In genomic region chr3:95284062-95284461, GRCm38 (mm10) we compare ENCODE assay signal across 8 mouse cellular contexts. TPM values are rescaled to one million over a fixed set of nuclear protein-coding genes. Genes with fewer than 3 reads are reported as not detected.
DNase-seq lines count a peak whose midpoint lies in the region; ATAC-seq and TF ChIP-seq lines count a peak whose summit lies in the region.

No protein-coding gene starts in this region.

- H3K9me3 ChIP-seq in neural tube, embryonic 11.5 days (ENCODE audit: control insufficient read depth, low read length), result no peaks in the 10 kb centered on the region
- no peaks in the 10 kb centered on the region for H3K9me3 ChIP-seq in liver, embryonic 13.5 days (replicated peaks)

- peaks cover 2% of the 10 kb centered on the region; the same call in 1 of the 2 replicates for H3K36me3 ChIP-seq in neural tube, embryonic 11.5 days (ENCODE audit: control insufficient read depth, insufficient read depth, low read length)
- peaks cover 18% of the 10 kb centered on the region for H3K36me3 ChIP-seq in liver, embryonic 13.5 days

- peak overlapping the region; percentile 84 for H3K4me3 ChIP-seq in cerebellum, adult 2 months (replicated peaks; ENCODE audit: insufficient read depth, low read depth, low read length)
- peak overlapping the region; percentile 65 for H3K4me3 ChIP-seq in neural tube, embryonic 11.5 days (ENCODE audit: low read depth, low read length)
- H3K4me3 ChIP-seq in liver, embryonic 13.5 days (replicated peaks), result peak overlapping the region; percentile 82

- DNase-seq in cerebellum, adult 2 months, result no peak
- no peak for DNase-seq in neural tube, embryonic 11.5 days (ENCODE audit: low spot score)
- DNase-seq in neural tube, embryonic 10.5 days (ENCODE audit: extremely low spot score, low spot score), result no peak
- DNase-seq in liver, embryonic 13.5 days, result no peak
- no peak for DNase-seq in embryo, embryonic 9.5 days (ENCODE audit: extremely low spot score)
- no peak for DNase-seq in spleen, postnatal 14 days (ENCODE audit: low spot score in 2 of 2)
- no peak for DNase-seq in thymus, postnatal 25 days

- 3% methylated on average over 1 of the region's 1 CpGs for WGBS in cerebellum, adult 2 months
- 27% methylated on average over 1 of the region's 1 CpGs for WGBS in neural tube, embryonic 11.5 days
- 35% methylated on average over 1 of the region's 1 CpGs for WGBS in liver, embryonic 13.5 days (ENCODE audit: insufficient replicate concordance)

- peaks cover 11% of the 10 kb centered on the region for H3K4me1 ChIP-seq in cerebellum, adult 2 months (ENCODE audit: control insufficient read depth, insufficient read depth, low read length)
- H3K4me1 ChIP-seq in neural tube, embryonic 11.5 days (ENCODE audit: control insufficient read depth, insufficient read depth, low read length), result 0 out of 2 replicates have a peak, but pooled peaks cover 5% of the 10 kb centered on the region
- H3K4me1 ChIP-seq in liver, embryonic 13.5 days (replicated peaks), result peaks cover 57% of the 10 kb centered on the region

- ATAC-seq in cerebellum, adult (ENCODE audit: insufficient number of reproducible peaks, low FRiP score, low TSS enrichment), result no peak
- ATAC-seq in neural tube, embryonic 11.5 days (ENCODE audit: insufficient read depth, low FRiP score, low TSS enrichment), result no peak
- ATAC-seq in liver, embryonic 13.5 days (ENCODE audit: low read depth), result no peak

- no peak for TF ChIP-seq POLR2A in cerebellum, adult 2 months (IDR thresholded peaks at IDR 0.05; ENCODE audit: borderline replicate concordance, insufficient read depth, low read length)

- no peaks in the 10 kb centered on the region for H3K27me3 ChIP-seq in cerebellum, adult 2 months (ENCODE audit: control insufficient read depth, insufficient read depth, low read length)
- H3K27me3 ChIP-seq in neural tube, embryonic 11.5 days (ENCODE audit: control insufficient read depth, insufficient read depth, low read length), result no peaks in the 10 kb centered on the region
- no peaks in the 10 kb centered on the region for H3K27me3 ChIP-seq in liver, embryonic 13.5 days

- TF ChIP-seq CTCF in cerebellum, adult 2 months (IDR thresholded peaks at IDR 0.05; ENCODE audit: borderline replicate concordance, insufficient read depth, low read depth, low read length), result no peak

- peak overlapping the region; percentile 74 for H3K4me2 ChIP-seq in neural tube, embryonic 11.5 days (ENCODE audit: low read depth)
- peak overlapping the region; percentile 79 for H3K4me2 ChIP-seq in liver, embryonic 13.5 days

- peak overlapping the region; percentile 71 for H3K9ac ChIP-seq in neural tube, embryonic 11.5 days (ENCODE audit: low read length)
- peak overlapping the region; percentile 89 for H3K9ac ChIP-seq in liver, embryonic 13.5 days

- peak overlapping the region; percentile 83 for H3K27ac ChIP-seq in cerebellum, adult 2 months (ENCODE audit: insufficient read depth, low read length)
- H3K27ac ChIP-seq in neural tube, embryonic 11.5 days (ENCODE audit: low read depth, low read length), result no peak overlapping the region
- H3K27ac ChIP-seq in liver, embryonic 13.5 days, result peak overlapping the region; percentile 97

RNA-seq across cellular contexts. Expression of gene Prune1, which starts 2.2 kb away (rescaled TPM):
- polyA plus RNA-seq in cerebellum, adult 2 months (2012; rRNA removed), result 43.2 and 47.6 TPM in 2 replicates
- polyA plus RNA-seq in neural tube, embryonic 11.5 days (2014; fragmentation: Nextera tagmentation; extraction: Ambion mirVana), result 32.4 and 32.9 TPM in 2 replicates
- 8.6 and 11.0 TPM in 2 replicates for polyA plus RNA-seq in liver, embryonic 13.5 days (2015; fragmentation: Nextera tagmentation; extraction: Ambion mirVana)

RNA-seq across cellular contexts. Expression of gene Mindy1, which starts 2.9 kb away (rescaled TPM):
- polyA plus RNA-seq in cerebellum, adult 2 months (2012; rRNA removed), result 96.8 and 103 TPM in 2 replicates
- polyA plus RNA-seq in neural tube, embryonic 11.5 days (2014; fragmentation: Nextera tagmentation; extraction: Ambion mirVana), result 46.1 and 48.1 TPM in 2 replicates
- polyA plus RNA-seq in liver, embryonic 13.5 days (2015; fragmentation: Nextera tagmentation; extraction: Ambion mirVana), result 17.0 and 18.6 TPM in 2 replicates

RNA-seq across cellular contexts. Expression of gene Anxa9, which starts 22.9 kb away (rescaled TPM):
- polyA plus RNA-seq in cerebellum, adult 2 months (2012; rRNA removed), result 1.2 and 1.5 TPM in 2 replicates
- 1.2 TPM in 2 replicates for polyA plus RNA-seq in neural tube, embryonic 11.5 days (2014; fragmentation: Nextera tagmentation; extraction: Ambion mirVana)
- 3.0 and 3.1 TPM in 2 replicates for polyA plus RNA-seq in liver, embryonic 13.5 days (2015; fragmentation: Nextera tagmentation; extraction: Ambion mirVana)

RNA-seq across cellular contexts. Expression of gene Cers2, which starts 30.5 kb away (rescaled TPM):
- polyA plus RNA-seq in cerebellum, adult 2 months (2012; rRNA removed), result 133 and 142 TPM in 2 replicates
- polyA plus RNA-seq in neural tube, embryonic 11.5 days (2014; fragmentation: Nextera tagmentation; extraction: Ambion mirVana), result 107 and 109 TPM in 2 replicates
- 113 and 125 TPM in 2 replicates for polyA plus RNA-seq in liver, embryonic 13.5 days (2015; fragmentation: Nextera tagmentation; extraction: Ambion mirVana)

RNA-seq across cellular contexts. Expression of gene Bnipl, which starts 33.1 kb away (rescaled TPM):
- polyA plus RNA-seq in cerebellum, adult 2 months (2012; rRNA removed), result 1.8 and 1.9 TPM in 2 replicates
- polyA plus RNA-seq in neural tube, embryonic 11.5 days (2014; fragmentation: Nextera tagmentation; extraction: Ambion mirVana), result 0.31 and 0.54 TPM in 2 replicates
- polyA plus RNA-seq in liver, embryonic 13.5 days (2015; fragmentation: Nextera tagmentation; extraction: Ambion mirVana), result not detected in 2 replicates
